9 mouse cellular contexts compared by ENCODE assay signal in genomic region chr15:101228866-101229590, GRCm38 (mm10). TPM values are rescaled to one million over a fixed set of nuclear protein-coding genes. Genes with fewer than 3 reads are reported as not detected.
DNase-seq lines count a peak whose midpoint lies in the region; ATAC-seq and TF ChIP-seq lines count a peak whose summit lies in the region.
"Had no signal": no experiment of that assay in that cellular context is flagged by ENCODE, and none has a peak within 500 bp of the region (broad histone marks: within the 10 kb centered on the region; RNA-seq: fewer than 3 reads in every experiment).

No protein-coding gene starts in this region.

- WGBS in kidney, adult 2 months, result 64% methylated on average over 21 of the region's 21 CpGs
- WGBS in limb, embryonic 11.5 days, result 88% methylated on average over 21 of the region's 21 CpGs
- WGBS in midbrain, embryonic 16.5 days, result 88% methylated on average over 21 of the region's 21 CpGs

- H3K27ac ChIP-seq in kidney, adult 2 months (ENCODE audit: insufficient read depth, low read depth, low read length), result no peak overlapping the region
- H3K27ac ChIP-seq in limb, embryonic 11.5 days (replicated peaks; ENCODE audit: low read depth, low read length), result 0 out of 2 replicates have a peak overlapping the region, but pooled peaks have one; percentile 90
- no peak overlapping the region for H3K27ac ChIP-seq in midbrain, embryonic 16.5 days (ENCODE audit: low read length)
- H3K27ac ChIP-seq: neural tube, embryonic 12.5 days had no signal

- no peak for ATAC-seq in limb, embryonic 11.5 days (ENCODE audit: insufficient number of reproducible peaks, low FRiP score, low TSS enrichment, low read depth)
- ATAC-seq in midbrain, embryonic 16.5 days, result no peak

- no peak for TF ChIP-seq CTCF in kidney, adult 2 months (conservative IDR thresholded peaks at IDR 0.05; ENCODE audit: insufficient read depth, insufficient read length, low read depth, low read length)

- no peak overlapping the region for H3K4me3 ChIP-seq in kidney, adult 2 months (ENCODE audit: insufficient read depth, low read depth, low read length)
- no peak overlapping the region for H3K4me3 ChIP-seq in limb, embryonic 11.5 days (ENCODE audit: low read depth, low read length)
- no peak overlapping the region for H3K4me3 ChIP-seq in midbrain, embryonic 16.5 days (ENCODE audit: low read depth, low read length)
- H3K4me3 ChIP-seq: neural tube, embryonic 12.5 days had no signal

- H3K4me2 ChIP-seq in limb, embryonic 11.5 days (ENCODE audit: low read depth, severe bottlenecking), result no peak overlapping the region
- no peak overlapping the region for H3K4me2 ChIP-seq in midbrain, embryonic 16.5 days (ENCODE audit: low read length)

- peak; percentile 71 for DNase-seq in kidney, adult 2 months
- DNase-seq in kidney, postnatal 4 days, result no peak
- peak; percentile 86 for DNase-seq in adrenal gland, postnatal 10 days
- DNase-seq in gastrocnemius, postnatal 10 days, result peak; percentile 71
- no peak for DNase-seq in limb, embryonic 11.5 days (ENCODE audit: low spot score)
- no peak for DNase-seq in retina, postnatal 1 day
- no peak for DNase-seq in cerebellum, postnatal 4 days (ENCODE audit: low spot score in 2 of 2)

- no peak overlapping the region for H3K9ac ChIP-seq in limb, embryonic 11.5 days (ENCODE audit: low read length)
- no peak overlapping the region for H3K9ac ChIP-seq in midbrain, embryonic 16.5 days (ENCODE audit: low read depth, low read length)

- no peaks in the 10 kb centered on the region for H3K27me3 ChIP-seq in kidney, adult 2 months (replicated peaks; ENCODE audit: control insufficient read depth, insufficient read depth, low read length)
- H3K27me3 ChIP-seq in limb, embryonic 11.5 days (ENCODE audit: control insufficient read depth, insufficient read depth, low read length), result no peaks in the 10 kb centered on the region
- H3K27me3 ChIP-seq in midbrain, embryonic 16.5 days (ENCODE audit: control insufficient read depth, insufficient read depth, low read depth, low read length), result no peaks in the 10 kb centered on the region

- no peak for TF ChIP-seq POLR2A in kidney, adult 2 months (IDR thresholded peaks at IDR 0.05; ENCODE audit: low read depth, low read length)

- H3K36me3 ChIP-seq in kidney, adult 2 months (ENCODE audit: control insufficient read depth, insufficient read depth, low read length), result no peaks in the 10 kb centered on the region
- peaks cover 11% of the 10 kb centered on the region; the same call in 1 of the 2 replicates for H3K36me3 ChIP-seq in limb, embryonic 11.5 days (ENCODE audit: control insufficient read depth, insufficient read depth, low read length)
- H3K36me3 ChIP-seq in midbrain, embryonic 16.5 days (ENCODE audit: control insufficient read depth, insufficient read depth, low read length), result no peaks in the 10 kb centered on the region; the same call in 1 of the 2 replicates

- H3K9me3 ChIP-seq in limb, embryonic 11.5 days (ENCODE audit: control insufficient read depth, low read length), result no peaks in the 10 kb centered on the region
- H3K9me3 ChIP-seq in midbrain, embryonic 16.5 days (replicated peaks; ENCODE audit: control insufficient read depth, low read length, poor library complexity, severe bottlenecking), result no peaks in the 10 kb centered on the region
- H3K9me3 ChIP-seq: neural tube, embryonic 12.5 days had no signal

- no peaks in the 10 kb centered on the region for H3K4me1 ChIP-seq in kidney, adult 2 months (ENCODE audit: control insufficient read depth, insufficient read depth, low read length)
- H3K4me1 ChIP-seq in limb, embryonic 11.5 days (ENCODE audit: control insufficient read depth, insufficient read depth, low read length), result peaks cover 23% of the 10 kb centered on the region
- H3K4me1 ChIP-seq in midbrain, embryonic 16.5 days (ENCODE audit: control insufficient read depth, insufficient read depth, low read length), result no peaks in the 10 kb centered on the region; the same call in 1 of the 2 replicates

RNA-seq across cellular contexts. Expression of gene Grasp, which starts 5.0 kb away (rescaled TPM):
- polyA plus RNA-seq in kidney, adult 2 months (2012; rRNA removed), result 6.2 and 7.0 TPM in 2 replicates
- 10 to 100 TPM; 16.4 to 24.0 TPM for total RNA-seq in adrenal gland, postnatal 10 days (2021)
- total RNA-seq in gastrocnemius, postnatal 10 days (2021), result 10 to 100 TPM in 1 of 2 experiments, 1 to 10 TPM in 1; 9.0 to 11.5 TPM
- 6.7 and 7.7 TPM in 2 replicates for polyA plus RNA-seq in limb, embryonic 11.5 days (2014; fragmentation: Nextera tagmentation; extraction: Ambion mirVana)
- polyA plus RNA-seq in midbrain, embryonic 16.5 days (2015; fragmentation: Nextera tagmentation; extraction: Ambion mirVana), result 0.95 and 1.1 TPM in 2 replicates

RNA-seq across cellular contexts. Expression of gene Nr4a1, which starts 25.0 kb away (rescaled TPM):
- polyA plus RNA-seq in kidney, adult 2 months (2012; rRNA removed), result 4.9 and 5.7 TPM in 2 replicates
- total RNA-seq in adrenal gland, postnatal 10 days (2021), result 100 to 1,000 TPM in 1 of 2 experiments, 10 to 100 TPM in 1; 95.8 to 589 TPM
- 10 to 100 TPM; 22.5 to 23.1 TPM for total RNA-seq in gastrocnemius, postnatal 10 days (2021)
- 3.5 and 4.0 TPM in 2 replicates for polyA plus RNA-seq in limb, embryonic 11.5 days (2014; fragmentation: Nextera tagmentation; extraction: Ambion mirVana)
- 5.0 and 6.4 TPM in 2 replicates for polyA plus RNA-seq in midbrain, embryonic 16.5 days (2015; fragmentation: Nextera tagmentation; extraction: Ambion mirVana)

RNA-seq across cellular contexts. Expression of gene Atg101, which starts 55.0 kb away (rescaled TPM):
- 46.1 and 48.7 TPM in 2 replicates for polyA plus RNA-seq in kidney, adult 2 months (2012; rRNA removed)
- 100 to 1,000 TPM in 1 of 2 experiments, 10 to 100 TPM in 1; 36.6 to 103 TPM for total RNA-seq in adrenal gland, postnatal 10 days (2021)
- total RNA-seq in gastrocnemius, postnatal 10 days (2021), result 10 to 100 TPM; 24.4 to 27.2 TPM
- 68.2 and 73.1 TPM in 2 replicates for polyA plus RNA-seq in limb, embryonic 11.5 days (2014; fragmentation: Nextera tagmentation; extraction: Ambion mirVana)
- 74.8 and 79.8 TPM in 2 replicates for polyA plus RNA-seq in midbrain, embryonic 16.5 days (2015; fragmentation: Nextera tagmentation; extraction: Ambion mirVana)

RNA-seq across cellular contexts. Expression of gene Acvr1b, which starts 55.2 kb away (rescaled TPM):
- polyA plus RNA-seq in kidney, adult 2 months (2012; rRNA removed), result 37.0 and 37.2 TPM in 2 replicates
- total RNA-seq in adrenal gland, postnatal 10 days (2021), result 10 to 100 TPM; 10.8 to 13.4 TPM
- total RNA-seq in gastrocnemius, postnatal 10 days (2021), result 10 to 100 TPM; 21.7 to 22.4 TPM
- 8.0 and 9.4 TPM in 2 replicates for polyA plus RNA-seq in limb, embryonic 11.5 days (2014; fragmentation: Nextera tagmentation; extraction: Ambion mirVana)
- polyA plus RNA-seq in midbrain, embryonic 16.5 days (2015; fragmentation: Nextera tagmentation; extraction: Ambion mirVana), result 22.1 and 24.5 TPM in 2 replicates

Comparison
In these comparisons a context has a peak if more than half of its experiments do, and no peak if none do; other contexts are left out.
1. DNase-seq: peak in kidney, adult 2 months (single experiment), adrenal gland, postnatal 10 days (single experiment) and gastrocnemius, postnatal 10 days (single experiment); none in kidney, postnatal 4 days (0 of 2), limb, embryonic 11.5 days (single experiment), retina, postnatal 1 day (single experiment) and cerebellum, postnatal 4 days (0 of 2).